Mouse (Mus musculus): ENCODE data around the gene Foxd1. TPM values are rescaled to one million over a fixed set of nuclear protein-coding genes. Genes with fewer than 3 reads are reported as not detected.

Gene Foxd1
- 2.9 and 3.6 TPM in 2 replicates for polyA plus RNA-seq (2014; fragmentation: Nextera tagmentation; extraction: Ambion mirVana)

DNA sequence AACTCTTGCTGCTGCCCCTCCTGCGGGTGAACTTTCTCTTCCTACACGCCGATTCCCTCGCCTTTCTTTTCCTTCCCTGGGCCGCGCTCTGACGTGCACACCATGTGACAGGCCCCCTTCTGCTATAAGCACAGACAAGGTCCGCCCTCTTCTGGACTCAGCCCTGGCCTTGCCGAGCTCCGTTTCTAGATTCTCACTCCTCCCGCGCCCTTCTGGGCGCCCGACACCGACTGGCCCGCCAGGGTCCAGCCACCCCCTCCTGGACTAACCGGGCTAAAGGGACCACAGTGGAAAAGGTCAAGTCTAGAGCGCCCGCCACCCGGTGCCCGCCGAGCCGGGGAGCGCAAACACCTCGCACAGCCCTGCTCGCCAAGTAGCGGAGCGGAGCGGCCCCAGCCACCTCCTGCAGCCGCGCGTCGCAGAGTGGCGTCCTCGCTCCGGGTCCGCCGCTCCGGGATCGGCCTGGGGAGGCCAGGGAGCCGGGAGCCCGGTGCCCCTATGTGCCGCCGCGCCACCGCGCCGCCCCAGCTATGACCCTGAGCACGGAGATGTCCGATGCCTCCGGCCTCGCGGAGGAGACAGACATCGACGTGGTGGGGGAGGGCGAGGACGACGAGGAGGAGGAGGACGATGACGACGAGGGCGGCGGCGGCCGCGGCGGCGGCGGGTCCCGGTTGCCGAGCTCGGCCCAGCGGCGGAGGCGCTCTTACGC is at the start of gene Foxd1:
Foxd1 (plus strand) TSS at position 153 of the 712 bp plus-strand sequence.
- WGBS, result under 1% methylated on average over 30 of the region's 76 CpGs
- peak; percentile 90 for DNase-seq (ENCODE audit: low spot score)

DNA sequence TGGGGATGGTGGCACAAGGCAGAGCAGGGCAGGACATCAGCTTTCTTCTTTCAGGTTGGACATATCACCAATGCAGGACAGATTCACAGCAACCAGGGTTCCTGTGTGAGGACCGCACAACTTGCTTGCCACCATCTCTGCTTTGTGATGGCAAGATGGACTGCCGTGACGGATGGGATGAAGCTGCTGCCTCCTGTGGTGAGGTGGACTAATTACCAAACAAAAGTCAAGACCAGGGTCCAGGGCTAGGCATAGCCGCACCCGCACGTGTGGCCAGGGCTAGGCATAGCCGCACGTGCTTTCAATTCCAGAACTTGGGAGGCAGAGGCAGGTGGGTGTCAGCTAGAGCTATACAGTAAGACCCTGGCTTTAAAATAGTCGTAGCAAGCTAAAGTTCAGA is 48.8 kb upstream of the Foxd1 start:
- Histone ChIP-seq H3K9ac (ENCODE audit: low read depth, low read length) (no peak overlapping the region), H3K9me3 (ENCODE audit: control insufficient read depth, low read length) (no peaks in the 10 kb centered on the region), H3K36me3 (ENCODE audit: control insufficient read depth, insufficient read depth, low read length) (peaks cover 20% of the 10 kb centered on the region), H3K4me1 (ENCODE audit: control insufficient read depth, insufficient read depth, low read length) (no peaks in the 10 kb centered on the region), H3K4me3 (ENCODE audit: low read depth, low read length) (no peak overlapping the region), H3K4me2 (ENCODE audit: low read depth, low read length) (no peak overlapping the region), H3K27ac (replicated peaks; ENCODE audit: low read depth, low read length) (no peak overlapping the region), H3K27me3 (replicated peaks; ENCODE audit: control insufficient read depth, insufficient read depth, low read length) (no peaks in the 10 kb centered on the region)
- WGBS, result 90% methylated on average over 9 of the region's 9 CpGs
- no peak for ATAC-seq (ENCODE audit: low read depth)
- DNase-seq (ENCODE audit: low spot score), result no peak

More for the DNA sequence above, at the start of gene Foxd1:
- Histone ChIP-seq H3K9me3 (ENCODE audit: control insufficient read depth, low read length) (no peaks in the 10 kb centered on the region), H3K4me2 (ENCODE audit: low read depth, low read length) (peak within 1 kb of the TSS; percentile 83), H3K4me3 (ENCODE audit: low read depth, low read length) (peak within 1 kb of the TSS; percentile 60), H3K36me3 (ENCODE audit: control insufficient read depth, insufficient read depth, low read length) (no peaks in the 10 kb centered on the region), H3K27ac (replicated peaks; ENCODE audit: low read depth, low read length) (peak within 1 kb of the TSS; percentile 79), H3K9ac (ENCODE audit: low read depth, low read length) (peak within 1 kb of the TSS; percentile 77), H3K27me3 (replicated peaks; ENCODE audit: control insufficient read depth, insufficient read depth, low read length) (peaks cover 75% of the 10 kb centered on the region), H3K4me1 (ENCODE audit: control insufficient read depth, insufficient read depth, low read length) (peaks cover 4% of the 10 kb centered on the region; the same call in 1 of the 2 replicates)
- peak; percentile 94 for ATAC-seq (ENCODE audit: low read depth)

- no peak overlapping the region for H3K27ac ChIP-seq (replicated peaks; ENCODE audit: low read depth, low read length)
- ATAC-seq (ENCODE audit: low read depth) (peak; percentile 34; the same call in 1 of the 2 replicates), DNase-seq (ENCODE audit: low spot score) (peak; percentile 55)
- H3K4me3 ChIP-seq (ENCODE audit: low read depth, low read length), result no peak overlapping the region
- no peaks in the 10 kb centered on the region for H3K27me3 ChIP-seq (replicated peaks; ENCODE audit: control insufficient read depth, insufficient read depth, low read length)
- H3K36me3 ChIP-seq (ENCODE audit: control insufficient read depth, insufficient read depth, low read length), result peaks cover 32% of the 10 kb centered on the region
- H3K9me3 ChIP-seq (ENCODE audit: control insufficient read depth, low read length), result no peaks in the 10 kb centered on the region
- no peaks in the 10 kb centered on the region for H3K4me1 ChIP-seq (ENCODE audit: control insufficient read depth, insufficient read depth, low read length)
- 35% methylated on average over 5 of the region's 5 CpGs for WGBS
- no peak overlapping the region for H3K4me2 ChIP-seq (ENCODE audit: low read depth, low read length)
- no peak overlapping the region for H3K9ac ChIP-seq (ENCODE audit: low read depth, low read length)
Observed at GRCm38 (mm10) chr13:98306393-98306792, 47.6 kb upstream of the Foxd1 start.

- Histone ChIP-seq H3K36me3 (ENCODE audit: control insufficient read depth, insufficient read depth, low read length) (peaks cover 38% of the 10 kb centered on the region), H3K9me3 (ENCODE audit: control insufficient read depth, low read length) (no peaks in the 10 kb centered on the region), H3K4me2 (ENCODE audit: low read depth, low read length) (0 out of 2 replicates have a peak overlapping the region, but pooled peaks have one; percentile 2), H3K4me1 (ENCODE audit: control insufficient read depth, insufficient read depth, low read length) (no peaks in the 10 kb centered on the region), H3K9ac (ENCODE audit: low read depth, low read length) (no peak overlapping the region), H3K27me3 (replicated peaks; ENCODE audit: control insufficient read depth, insufficient read depth, low read length) (no peaks in the 10 kb centered on the region), H3K27ac (replicated peaks; ENCODE audit: low read depth, low read length) (0 out of 2 replicates have a peak overlapping the region, but pooled peaks have one; percentile 22), H3K4me3 (ENCODE audit: low read depth, low read length) (no peak overlapping the region)
- WGBS, result 35% methylated on average over 14 of the region's 14 CpGs
- ATAC-seq (ENCODE audit: low read depth) (0 out of 2 replicates have a peak, but pooled peaks have one; percentile 19), DNase-seq (ENCODE audit: low spot score) (peak; percentile 16)
Observed at GRCm38 (mm10) chr13:98306852-98307475, 47.1 kb upstream of the Foxd1 start.

DNA sequence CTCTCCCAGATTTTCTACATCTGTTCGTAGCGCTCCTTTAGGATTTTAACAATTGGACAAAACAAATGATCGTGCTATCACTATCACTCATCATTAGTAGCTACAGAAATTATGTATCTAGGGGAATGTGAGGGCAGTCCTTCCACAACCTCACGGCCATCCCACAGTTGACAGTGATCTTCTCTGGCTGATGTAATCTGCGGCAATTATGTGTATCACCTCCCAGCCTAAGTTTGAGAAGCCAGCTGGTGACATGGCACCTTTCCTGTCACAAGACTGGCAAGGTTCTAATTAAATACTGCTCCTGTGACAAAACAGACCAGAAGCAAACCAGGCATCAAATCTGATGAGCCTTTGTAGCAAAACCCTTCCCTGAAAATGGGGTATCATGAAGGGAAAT is 46.0 kb upstream of the Foxd1 start:
- H3K27me3 ChIP-seq (replicated peaks; ENCODE audit: control insufficient read depth, insufficient read depth, low read length), result no peaks in the 10 kb centered on the region
- no peaks in the 10 kb centered on the region for H3K4me1 ChIP-seq (ENCODE audit: control insufficient read depth, insufficient read depth, low read length)
- peaks cover 48% of the 10 kb centered on the region for H3K36me3 ChIP-seq (ENCODE audit: control insufficient read depth, insufficient read depth, low read length)
- H3K9me3 ChIP-seq (ENCODE audit: control insufficient read depth, low read length), result no peaks in the 10 kb centered on the region
- no peak overlapping the region for H3K9ac ChIP-seq (ENCODE audit: low read depth, low read length)
- no peak for ATAC-seq (ENCODE audit: low read depth)
- no peak overlapping the region for H3K27ac ChIP-seq (replicated peaks; ENCODE audit: low read depth, low read length)
- H3K4me2 ChIP-seq (ENCODE audit: low read depth, low read length), result no peak overlapping the region
- no peak for DNase-seq (ENCODE audit: low spot score)
- 74% methylated on average over 5 of the region's 5 CpGs for WGBS
- H3K4me3 ChIP-seq (ENCODE audit: low read depth, low read length), result no peak overlapping the region

GRCm38 (mm10) chr13:98308724-98309123 is 45.3 kb upstream of the Foxd1 start:
- no peaks in the 10 kb centered on the region for H3K27me3 ChIP-seq (replicated peaks; ENCODE audit: control insufficient read depth, insufficient read depth, low read length)
- 71% methylated on average over 4 of the region's 4 CpGs for WGBS
- H3K36me3 ChIP-seq (ENCODE audit: control insufficient read depth, insufficient read depth, low read length), result peaks cover 55% of the 10 kb centered on the region
- ATAC-seq (ENCODE audit: low read depth) (no peak), DNase-seq (ENCODE audit: low spot score) (no peak)
- no peak overlapping the region for H3K27ac ChIP-seq (replicated peaks; ENCODE audit: low read depth, low read length)
- H3K4me3 ChIP-seq (ENCODE audit: low read depth, low read length), result no peak overlapping the region
- no peaks in the 10 kb centered on the region for H3K9me3 ChIP-seq (ENCODE audit: control insufficient read depth, low read length)
- no peak overlapping the region for H3K4me2 ChIP-seq (ENCODE audit: low read depth, low read length)
- H3K9ac ChIP-seq (ENCODE audit: low read depth, low read length), result no peak overlapping the region
- H3K4me1 ChIP-seq (ENCODE audit: control insufficient read depth, insufficient read depth, low read length), result no peaks in the 10 kb centered on the region

GRCm38 (mm10) chr13:98311597-98311996 is 42.4 kb upstream of the Foxd1 start:
- no peak overlapping the region for H3K27ac ChIP-seq (replicated peaks; ENCODE audit: low read depth, low read length)
- no peak overlapping the region for H3K4me3 ChIP-seq (ENCODE audit: low read depth, low read length)
- no peak overlapping the region for H3K9ac ChIP-seq (ENCODE audit: low read depth, low read length)
- peaks cover 11% of the 10 kb centered on the region for H3K4me1 ChIP-seq (ENCODE audit: control insufficient read depth, insufficient read depth, low read length)
- 91% methylated on average over 5 of the region's 5 CpGs for WGBS
- no peak for DNase-seq (ENCODE audit: low spot score)
- no peaks in the 10 kb centered on the region for H3K9me3 ChIP-seq (ENCODE audit: control insufficient read depth, low read length)
- no peak overlapping the region for H3K4me2 ChIP-seq (ENCODE audit: low read depth, low read length)
- peaks cover 68% of the 10 kb centered on the region for H3K36me3 ChIP-seq (ENCODE audit: control insufficient read depth, insufficient read depth, low read length)
- no peak for ATAC-seq (ENCODE audit: low read depth)
- no peaks in the 10 kb centered on the region for H3K27me3 ChIP-seq (replicated peaks; ENCODE audit: control insufficient read depth, insufficient read depth, low read length)

DNA sequence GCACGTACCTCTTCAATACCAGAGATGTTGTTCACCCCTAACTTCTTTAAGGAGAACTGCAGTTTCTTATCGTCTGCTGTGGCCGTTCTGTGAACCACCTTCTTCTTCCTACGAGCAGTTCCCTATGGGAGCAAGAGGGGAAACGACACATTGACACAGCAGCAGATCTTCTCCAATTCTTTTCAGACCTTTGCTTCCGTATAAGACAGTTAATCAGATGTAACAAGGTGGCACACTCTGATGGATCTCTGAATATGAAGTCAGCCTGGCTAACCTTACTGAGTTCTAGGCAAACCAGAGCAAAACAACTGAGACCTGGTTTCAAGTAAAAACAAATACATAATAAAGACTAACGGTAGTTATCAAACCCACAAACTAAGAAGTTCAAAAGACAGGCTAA is 40.4 kb upstream of the Foxd1 start:
- no peaks in the 10 kb centered on the region for H3K27me3 ChIP-seq (replicated peaks; ENCODE audit: control insufficient read depth, insufficient read depth, low read length)
- H3K4me2 ChIP-seq (ENCODE audit: low read depth, low read length), result no peak overlapping the region
- 73% methylated on average over 7 of the region's 7 CpGs for WGBS
- DNase-seq (ENCODE audit: low spot score), result no peak
- H3K4me1 ChIP-seq (ENCODE audit: control insufficient read depth, insufficient read depth, low read length), result peaks cover 11% of the 10 kb centered on the region
- H3K36me3 ChIP-seq (ENCODE audit: control insufficient read depth, insufficient read depth, low read length), result peaks cover 60% of the 10 kb centered on the region
- no peak overlapping the region for H3K4me3 ChIP-seq (ENCODE audit: low read depth, low read length)
- no peak overlapping the region for H3K9ac ChIP-seq (ENCODE audit: low read depth, low read length)
- no peak overlapping the region for H3K27ac ChIP-seq (replicated peaks; ENCODE audit: low read depth, low read length)
- ATAC-seq (ENCODE audit: low read depth), result no peak
- H3K9me3 ChIP-seq (ENCODE audit: control insufficient read depth, low read length), result no peaks in the 10 kb centered on the region
